Mouse (Mus musculus) embryo, embryonic 10.5 days (tissue): Measurements from ENCODE around the gene Idh3b.
A peak's percentile ranks its signal among the peaks of the same experiment; 100 is the strongest.

ENCODE experiments used
- DNase-seq: peaks from one replicate; pipeline ENCODE4 v3.0.0-alpha.2; 2015; ENCODE audit warnings: low spot score

The Idh3b gene

DNA sequence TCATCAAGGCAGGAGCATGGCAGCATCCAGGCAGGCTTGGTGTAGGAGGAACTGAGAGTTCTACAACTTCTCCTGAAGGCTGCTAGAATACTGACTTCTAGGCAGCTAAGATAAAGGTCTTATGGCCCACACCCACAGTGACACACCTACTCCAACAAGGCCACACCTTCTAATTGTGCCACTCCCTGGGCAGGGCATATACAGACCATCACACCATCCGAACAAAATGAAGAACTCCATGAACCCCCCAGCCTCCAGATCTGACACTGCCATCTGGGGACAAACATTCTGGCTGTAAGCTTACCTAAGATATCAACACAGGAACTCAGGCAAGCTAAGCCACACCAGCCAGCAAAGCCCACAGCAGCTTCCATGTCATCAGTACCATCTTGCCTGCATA, 18.8 kb downstream of the Idh3b start:
- no peak for DNase-seq

DNA sequence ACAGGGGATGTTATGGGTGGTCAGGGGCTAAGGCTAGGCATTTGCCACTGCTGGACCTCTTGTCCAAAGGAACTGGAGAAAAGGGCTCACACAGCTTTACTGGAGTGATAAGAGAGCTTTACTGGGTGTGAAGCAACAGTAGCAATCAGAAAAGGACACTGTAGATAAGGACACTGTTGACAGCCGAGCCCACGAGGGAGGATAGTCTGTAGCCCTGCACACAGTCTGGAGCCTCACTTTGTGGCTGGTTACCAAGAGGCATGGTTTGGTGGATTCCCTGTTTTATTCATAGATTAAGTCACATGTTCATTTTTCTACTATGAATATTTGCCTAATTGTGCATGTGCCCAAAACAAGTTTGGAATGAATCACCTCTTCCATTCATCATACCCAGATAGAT, 21.9 kb downstream of the Idh3b start:
- DNase-seq: no peak

DNA sequence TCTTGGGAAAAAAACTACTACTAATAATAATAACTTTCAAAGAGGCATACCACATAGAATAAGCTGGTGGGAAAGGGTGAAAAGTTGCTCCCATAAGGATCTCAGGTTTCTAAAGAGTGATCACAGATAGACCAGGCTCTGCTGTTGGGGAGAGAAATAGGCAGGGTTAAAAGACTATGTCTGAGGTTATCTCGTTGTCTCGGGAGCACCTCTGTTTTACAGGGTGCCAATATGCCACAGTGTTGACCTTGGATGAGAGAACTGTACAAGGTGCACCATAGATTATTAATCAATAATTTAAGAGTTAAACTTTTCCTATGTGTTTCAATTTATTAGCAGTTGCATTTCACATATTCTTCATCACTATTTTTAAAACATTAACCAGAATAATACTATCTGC, 22.4 kb downstream of the Idh3b start:
- DNase-seq: no peak

DNA sequence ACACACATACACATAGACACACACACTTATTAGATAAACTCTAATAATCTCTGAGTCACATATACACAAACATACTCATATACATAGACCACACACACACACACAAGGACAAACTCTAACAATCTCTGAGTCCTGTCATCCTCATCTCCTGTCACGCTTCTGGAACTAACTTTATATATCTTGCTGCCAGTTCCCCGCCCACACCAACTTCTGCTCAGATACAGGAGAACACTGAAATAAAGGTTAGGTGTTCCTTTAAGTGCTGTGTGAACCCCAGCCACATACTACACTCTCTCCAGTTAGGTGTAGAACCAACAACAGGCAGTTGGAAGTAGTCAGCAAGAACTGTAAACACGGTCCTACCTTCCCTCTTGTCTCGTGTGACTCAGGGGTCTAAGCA, 23.5 kb downstream of the Idh3b start:
- no peak for DNase-seq

DNA sequence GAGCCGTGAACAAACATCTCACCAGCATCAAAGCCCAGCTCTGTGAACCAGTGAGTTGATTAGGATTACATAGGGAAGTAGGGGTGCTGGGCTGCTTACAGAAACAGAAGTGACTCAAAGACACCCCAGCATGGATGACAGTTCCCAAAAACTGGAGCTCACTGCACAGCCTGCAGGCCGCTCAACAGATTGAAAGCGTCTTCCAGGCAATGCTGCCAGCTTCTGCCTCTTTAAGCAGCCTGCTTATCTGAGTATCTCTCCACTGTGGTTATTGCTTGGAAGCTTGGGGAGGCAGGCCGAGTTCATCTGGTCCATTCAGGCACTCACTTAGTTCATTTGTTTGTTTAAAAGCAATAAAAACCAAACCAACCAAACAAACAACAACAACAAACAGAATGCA, 27.6 kb downstream of the Idh3b start:
- no peak for DNase-seq

DNA sequence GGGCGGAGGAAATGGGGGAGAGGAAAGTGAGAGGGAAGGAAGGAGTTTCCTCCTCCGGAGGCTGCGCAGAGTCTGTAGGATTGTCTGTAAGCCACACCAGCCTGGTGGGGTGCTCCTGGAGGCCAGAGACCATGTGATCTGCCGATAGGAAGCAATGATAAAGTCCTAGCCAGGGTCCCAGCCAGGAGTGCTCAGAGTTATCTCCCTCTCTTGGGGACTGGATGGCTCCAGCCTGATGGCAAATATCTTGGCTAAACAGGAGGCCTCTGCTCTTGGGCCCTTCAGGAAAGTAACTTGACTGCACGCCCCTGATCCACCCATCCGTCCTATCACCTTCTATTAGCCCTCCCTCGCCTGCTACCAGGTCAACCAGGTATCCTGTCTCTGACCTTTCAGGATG, 36.1 kb downstream of the Idh3b start:
- no peak for DNase-seq

DNA sequence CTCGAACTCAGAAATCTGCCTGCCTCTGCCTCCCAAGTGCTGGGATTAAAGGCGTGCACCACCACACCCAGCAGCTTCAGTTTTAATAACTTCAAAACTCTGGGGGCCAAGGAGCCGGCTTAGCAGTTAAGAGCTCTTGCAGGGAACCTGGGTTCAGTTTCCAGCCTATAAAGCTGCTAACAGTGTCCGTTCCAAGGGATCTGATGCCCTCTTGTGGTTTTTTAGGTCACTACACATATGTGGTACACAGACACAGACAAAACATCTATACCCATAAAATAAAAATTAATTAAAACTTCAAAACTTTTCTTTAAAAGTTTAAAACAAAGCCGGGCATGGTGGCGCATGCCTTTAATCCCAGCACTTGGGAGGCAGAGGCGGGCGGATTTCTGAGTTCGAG, 37.4 kb downstream of the Idh3b start:
- DNase-seq: peak; percentile 78
